Comparison of ENCODE assay signal across 9 mouse cellular contexts in genomic region chr11:68399548-68400020, GRCm38 (mm10). TPM values are rescaled to one million over a fixed set of nuclear protein-coding genes. Genes with fewer than 3 reads are reported as not detected.
A peak's percentile ranks its signal among the peaks of the same experiment; 100 is the strongest.
DNase-seq lines count a peak whose midpoint lies in the region; ATAC-seq and TF ChIP-seq lines count a peak whose summit lies in the region.
"Had no signal": no experiment of that assay in that cellular context is flagged by ENCODE, and none has a peak within 500 bp of the region (broad histone marks: within the 10 kb centered on the region; RNA-seq: fewer than 3 reads in every experiment).

No protein-coding gene starts in this region.

- no peaks in the 10 kb centered on the region for H3K9me3 ChIP-seq in lung, embryonic 14.5 days (ENCODE audit: low read depth, low read length)
- no peaks in the 10 kb centered on the region for H3K9me3 ChIP-seq in embryonic facial prominence, embryonic 11.5 days (replicated peaks; ENCODE audit: control insufficient read depth, low read length)
- H3K9me3 ChIP-seq in hindbrain, embryonic 10.5 days = 0 out of 2 replicates have a peak, but pooled peaks cover 4% of the 10 kb centered on the region
- no peaks in the 10 kb centered on the region for H3K9me3 ChIP-seq in liver, embryonic 11.5 days (ENCODE audit: control insufficient read depth, low read length)

- no peak for TF ChIP-seq CTCF in lung, embryonic 14.5 days (IDR thresholded peaks at IDR 0.05; ENCODE audit: low read depth)

- H3K4me3 ChIP-seq in lung, embryonic 14.5 days (ENCODE audit: low read depth, low read length) = peak overlapping the region; percentile 49
- peak overlapping the region; percentile 38 for H3K4me3 ChIP-seq in embryonic facial prominence, embryonic 11.5 days (ENCODE audit: low read depth, low read length)
- H3K4me3 ChIP-seq in hindbrain, embryonic 10.5 days = peak overlapping the region; percentile 61
- peak overlapping the region; percentile 45 for H3K4me3 ChIP-seq in liver, embryonic 11.5 days (ENCODE audit: low read depth, low read length)

- peak overlapping the region; percentile 46 for H3K9ac ChIP-seq in lung, embryonic 14.5 days
- peak overlapping the region; percentile 33 for H3K9ac ChIP-seq in embryonic facial prominence, embryonic 11.5 days (replicated peaks; ENCODE audit: low read length)
- no peak overlapping the region for H3K9ac ChIP-seq in liver, embryonic 11.5 days (ENCODE audit: low read depth, low read length)

- H3K4me2 ChIP-seq in lung, embryonic 14.5 days = peak overlapping the region; percentile 97
- peak overlapping the region; percentile 85 for H3K4me2 ChIP-seq in embryonic facial prominence, embryonic 11.5 days (ENCODE audit: low read depth, low read length)
- H3K4me2 ChIP-seq in liver, embryonic 11.5 days = peak overlapping the region; percentile 66

- peak; percentile 30; the same call in 1 of the 2 replicates for ATAC-seq in lung, embryonic 14.5 days (ENCODE audit: insufficient read depth)
- peak; percentile 73 for ATAC-seq in embryonic facial prominence, embryonic 11.5 days (replicated peaks; ENCODE audit: insufficient number of reproducible peaks, low FRiP score, low TSS enrichment, low read depth)
- no peak for ATAC-seq in liver, embryonic 11.5 days (replicated peaks; ENCODE audit: low FRiP score)
- no peak; the same call in 1 of the 2 replicates for ATAC-seq in frontal cortex, adult (ENCODE audit: low TSS enrichment)

- H3K27me3 ChIP-seq in lung, embryonic 14.5 days (ENCODE audit: insufficient read depth, low read length) = peaks cover 66% of the 10 kb centered on the region
- peaks cover 52% of the 10 kb centered on the region for H3K27me3 ChIP-seq in embryonic facial prominence, embryonic 11.5 days (ENCODE audit: control insufficient read depth, insufficient read depth, low read length)
- H3K27me3 ChIP-seq in hindbrain, embryonic 10.5 days (ENCODE audit: insufficient read depth, poor library complexity, severe bottlenecking) = peaks cover 100% of the 10 kb centered on the region
- H3K27me3 ChIP-seq in liver, embryonic 11.5 days (replicated peaks; ENCODE audit: control insufficient read depth, insufficient read depth, low read length) = peaks cover 93% of the 10 kb centered on the region

- peak; percentile 34 for DNase-seq in lung, embryonic 14.5 days
- DNase-seq in lung, postnatal 25 days (ENCODE audit: low spot score) = no peak
- peak; percentile 58 for DNase-seq in embryonic facial prominence, embryonic 11.5 days (ENCODE audit: low spot score)
- DNase-seq in hindbrain, embryonic 10.5 days (ENCODE audit: low spot score) = peak; percentile 88
- no peak for DNase-seq in liver, embryonic 11.5 days (ENCODE audit: low spot score)
- peak; percentile 38 for DNase-seq in right cerebral cortex, postnatal 4 days
- DNase-seq in adrenal gland, adult 8-10 months = no peak

- under 1% methylated on average over 47 of the region's 47 CpGs for WGBS in lung, embryonic 14.5 days
- under 1% methylated on average over 41 of the region's 47 CpGs for WGBS in embryonic facial prominence, embryonic 11.5 days
- WGBS in hindbrain, embryonic 10.5 days = under 1% methylated on average over 47 of the region's 47 CpGs
- WGBS in liver, embryonic 11.5 days = 1% methylated on average over 41 of the region's 47 CpGs

- H3K36me3 ChIP-seq in lung, embryonic 14.5 days (ENCODE audit: insufficient read depth) = no peaks in the 10 kb centered on the region
- H3K36me3 ChIP-seq in embryonic facial prominence, embryonic 11.5 days (replicated peaks; ENCODE audit: control insufficient read depth, insufficient read depth, low read depth, low read length) = no peaks in the 10 kb centered on the region
- H3K36me3 ChIP-seq in hindbrain, embryonic 10.5 days = no peaks in the 10 kb centered on the region
- no peaks in the 10 kb centered on the region for H3K36me3 ChIP-seq in liver, embryonic 11.5 days (ENCODE audit: control insufficient read depth, insufficient read depth, low read length)

- H3K27ac ChIP-seq in lung, embryonic 14.5 days (ENCODE audit: low read depth) = no peak overlapping the region
- H3K27ac ChIP-seq in embryonic facial prominence, embryonic 11.5 days (replicated peaks; ENCODE audit: low read depth, low read length) = no peak overlapping the region
- H3K27ac ChIP-seq in hindbrain, embryonic 10.5 days = peak overlapping the region; percentile 90
- no peak overlapping the region for H3K27ac ChIP-seq in liver, embryonic 11.5 days (ENCODE audit: low read depth, low read length)
- H3K27ac ChIP-seq: macrophage had no signal

- H3K4me1 ChIP-seq in lung, embryonic 14.5 days (ENCODE audit: insufficient read depth) = 0 out of 2 replicates have a peak, but pooled peaks cover 5% of the 10 kb centered on the region
- H3K4me1 ChIP-seq in embryonic facial prominence, embryonic 11.5 days (ENCODE audit: control insufficient read depth, insufficient read depth, low read length) = peaks cover 4% of the 10 kb centered on the region
- peaks cover 45% of the 10 kb centered on the region for H3K4me1 ChIP-seq in hindbrain, embryonic 10.5 days (replicated peaks)
- H3K4me1 ChIP-seq in liver, embryonic 11.5 days (replicated peaks; ENCODE audit: control insufficient read depth, insufficient read depth, low read length) = no peaks in the 10 kb centered on the region

RNA-seq across cellular contexts. Expression of gene Ntn1, which starts 1.0 kb away (rescaled TPM):
- polyA plus RNA-seq in lung, embryonic 14.5 days (2014; fragmentation: Nextera tagmentation; extraction: Ambion mirVana) = 2.5 and 3.2 TPM in 2 replicates
- polyA plus RNA-seq in embryonic facial prominence, embryonic 11.5 days (2014; fragmentation: Nextera tagmentation; extraction: Ambion mirVana) = 3.2 and 4.2 TPM in 2 replicates
- 18.2 and 23.7 TPM in 2 replicates for polyA plus RNA-seq in hindbrain, embryonic 10.5 days (2016; fragmentation: Nextera tagmentation; extraction: Ambion mirVana)
- polyA plus RNA-seq in liver, embryonic 11.5 days (2014; fragmentation: Nextera tagmentation; extraction: Ambion mirVana) = 0.13 and 0.40 TPM in 2 replicates
- total RNA-seq in adrenal gland, adult 8-10 months (2022) = 10 to 100 TPM; 14.3 to 20.8 (median 16.2) TPM

RNA-seq across cellular contexts. Expression of gene Pik3r5, which starts 32.3 kb away (rescaled TPM):
- 0.30 and 0.43 TPM in 2 replicates for polyA plus RNA-seq in lung, embryonic 14.5 days (2014; fragmentation: Nextera tagmentation; extraction: Ambion mirVana)
- polyA plus RNA-seq in embryonic facial prominence, embryonic 11.5 days (2014; fragmentation: Nextera tagmentation; extraction: Ambion mirVana) = 0.50 and 0.66 TPM in 2 replicates
- 0.88 and 1.2 TPM in 2 replicates for polyA plus RNA-seq in hindbrain, embryonic 10.5 days (2016; fragmentation: Nextera tagmentation; extraction: Ambion mirVana)
- polyA plus RNA-seq in liver, embryonic 11.5 days (2014; fragmentation: Nextera tagmentation; extraction: Ambion mirVana) = 0.56 and 0.84 TPM in 2 replicates
- total RNA-seq in adrenal gland, adult 8-10 months (2022) = 1 to 10 TPM; 1.7 to 4.6 (median 2.9) TPM

Comparison
In these comparisons a context has a peak if more than half of its experiments do, and no peak if none do; other contexts are left out.
1. DNase-seq: peak in lung, embryonic 14.5 days (single experiment), embryonic facial prominence, embryonic 11.5 days (single experiment), hindbrain, embryonic 10.5 days (single experiment) and right cerebral cortex, postnatal 4 days (single experiment); none in lung, postnatal 25 days (single experiment), liver, embryonic 11.5 days (single experiment) and adrenal gland, adult 8-10 months (single experiment).
2. ATAC-seq: peak in lung, embryonic 14.5 days (single experiment) and embryonic facial prominence, embryonic 11.5 days (single experiment); none in liver, embryonic 11.5 days (single experiment) and frontal cortex, adult (single experiment).
3. Peak in every context shown above with its lines, with median percentiles within 50 percentile points of each other: H3K4me2 ChIP-seq and H3K4me3 ChIP-seq.